Mouse (Mus musculus) kidney, postnatal 36 days (tissue): ENCODE results near the gene C2cd2l.

Source experiments
- DNase-seq, 2 experiments: peaks; one replicate each; pipeline ENCODE4 v3.0.0; 2021 to 2022; ENCODE audit warnings: mixed read lengths in 2 of 2

The C2cd2l gene

DNA sequence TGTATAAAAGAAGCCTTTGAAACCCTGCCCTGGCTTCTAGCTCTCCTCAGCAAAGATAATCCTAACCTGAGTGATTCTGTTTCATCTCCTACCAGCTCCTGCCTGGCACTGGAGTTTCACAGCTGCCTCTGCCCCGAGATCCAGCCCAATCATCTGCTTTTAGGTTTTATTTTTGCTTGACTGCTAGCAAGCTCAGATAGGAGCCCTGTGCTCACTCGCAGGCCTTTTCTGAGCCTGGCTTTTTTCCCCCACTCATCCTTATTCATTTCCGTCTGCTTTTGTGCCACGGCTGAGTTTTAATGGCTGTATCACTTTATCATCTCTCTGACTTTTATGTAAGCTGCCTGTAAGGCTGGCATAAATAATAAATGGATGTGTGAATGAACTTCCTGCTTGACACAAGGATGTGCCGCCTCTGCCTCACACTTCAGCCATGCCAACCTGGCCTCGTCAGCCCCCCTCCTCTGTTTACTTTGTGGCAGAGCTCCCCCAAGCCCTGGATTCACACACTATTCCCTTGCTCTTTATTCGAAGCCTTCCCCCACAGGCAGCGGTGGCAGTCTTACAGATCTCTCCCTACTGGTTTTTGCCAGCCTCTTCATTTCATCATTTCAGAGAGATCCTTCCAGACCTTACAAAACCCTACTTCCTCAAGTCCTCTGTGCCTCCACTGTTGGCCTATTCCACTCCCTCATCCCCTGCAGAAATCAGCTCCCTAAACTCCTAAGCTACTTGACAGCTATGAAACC is 53.4 kb downstream of the C2cd2l start:
- no peak for DNase-seq

GRCm38 (mm10) chr9:44261388-44261787 is 58.7 kb downstream of the C2cd2l start:
- no peak for DNase-seq
